Mouse (Mus musculus) testis, adult 2 months (tissue): Measurements from ENCODE around the gene Cip2a. TPM values are rescaled to one million over a fixed set of nuclear protein-coding genes. Genes with fewer than 3 reads are reported as not detected.

Experiments
- H3K27ac ChIP-seq: fragments of 200-500 bp; 2 replicates; pipeline ENCODE4 v1.5.1; 2012; ENCODE audit warnings: low read depth, low read length; ENCODE audit not compliant: control insufficient read depth, insufficient read depth
- H3K27me3 ChIP-seq: fragments of 200-500 bp; 2 replicates; pipeline ENCODE4 v1.6.1; 2012; ENCODE audit warnings: mild to moderate bottlenecking, low read length, moderate library complexity; ENCODE audit not compliant: control insufficient read depth, insufficient read depth
- H3K36me3 ChIP-seq: fragments of 200-500 bp; 2 replicates; pipeline ENCODE4 v1.6.1; 2012; ENCODE audit warnings: mild to moderate bottlenecking, low read length; ENCODE audit not compliant: control insufficient read depth, insufficient read depth
- H3K4me1 ChIP-seq: fragments of 200-500 bp; 2 replicates; pipeline ENCODE4 v1.6.1; 2012; ENCODE audit warnings: low read length; ENCODE audit not compliant: control insufficient read depth, insufficient read depth
- H3K4me3 ChIP-seq: fragments of 200-500 bp; 2 replicates; pipeline ENCODE4 v1.5.1; 2012; ENCODE audit warnings: low read depth, mild to moderate bottlenecking, low read length, moderate library complexity, mixed read lengths; ENCODE audit not compliant: control insufficient read depth
- CTCF ChIP-seq: fragments of 200-500 bp; IDR thresholded peaks from 2 replicates; pipeline ENCODE4 v1.5.1; 2012; ENCODE audit warnings: low read depth, mild to moderate bottlenecking, inconsistent platforms, low read length, moderate library complexity; ENCODE audit not compliant: control insufficient read depth, insufficient read depth, insufficient replicate concordance
- POLR2A ChIP-seq: fragments of 200-500 bp; IDR thresholded peaks from 2 replicates; pipeline ENCODE4 v1.6.1; 2012; ENCODE audit warnings: low read depth, mild to moderate bottlenecking, inconsistent platforms, low read length, moderate library complexity; ENCODE audit not compliant: control insufficient read depth
- polyA plus RNA-seq: library from polyadenylated mRNA; depleted of rRNA; stranded (reverse); fragments of >200 nt; gene quantifications from 2 replicates; pipeline ENCODE4 v1.2.3, GENCODE M21; 2012

Cip2a gene
- polyA plus RNA-seq, 1 experiment, result 11.7 TPM

GRCm38 (mm10) chr16:48993231-48993558, 790 bp upstream of the Cip2a start:
- peak overlapping the region; percentile 67 for H3K27ac ChIP-seq
- no peaks in the 10 kb centered on the region for H3K36me3 ChIP-seq
- no peaks in the 10 kb centered on the region for H3K4me1 ChIP-seq
- TF ChIP-seq POLR2A, result no peak
- TF ChIP-seq CTCF, result no peak
- H3K4me3 ChIP-seq, result peak overlapping the region; percentile 95
- H3K27me3 ChIP-seq, result no peaks in the 10 kb centered on the region

GRCm38 (mm10) chr16:48994343-48994693, 333 bp downstream of the Cip2a start:
- Histone ChIP-seq H3K4me1 (no peaks in the 10 kb centered on the region), H3K27ac (peak overlapping the region; percentile 58; the same call in 1 of the 2 replicates), H3K27me3 (no peaks in the 10 kb centered on the region), H3K36me3 (no peaks in the 10 kb centered on the region), H3K4me3 (peak overlapping the region; percentile 95)
- TF ChIP-seq CTCF (no peak), POLR2A (no peak)

- Histone ChIP-seq H3K27me3 (no peaks in the 10 kb centered on the region), H3K27ac (no peak overlapping the region), H3K4me3 (no peak overlapping the region), H3K36me3 (peaks cover 2% of the 10 kb centered on the region), H3K4me1 (no peaks in the 10 kb centered on the region)
- no peak for TF ChIP-seq POLR2A
- no peak for TF ChIP-seq CTCF
Observed at GRCm38 (mm10) chr16:49004151-49004550, 10.2 kb downstream of the Cip2a start.

- no peaks in the 10 kb centered on the region; the same call in 1 of the 2 replicates for H3K36me3 ChIP-seq
- no peaks in the 10 kb centered on the region for H3K27me3 ChIP-seq
- H3K27ac ChIP-seq, result no peak overlapping the region
- no peak overlapping the region for H3K4me3 ChIP-seq
- TF ChIP-seq CTCF, result no peak
- TF ChIP-seq POLR2A, result no peak
- H3K4me1 ChIP-seq, result no peaks in the 10 kb centered on the region
Observed at GRCm38 (mm10) chr16:49016620-49017332, 22.8 kb downstream of the Cip2a start.

GRCm38 (mm10) chr16:49035852-49036251, 41.9 kb downstream of the Cip2a start:
- H3K27ac ChIP-seq, result no peak overlapping the region
- H3K4me3 ChIP-seq, result no peak overlapping the region
- no peaks in the 10 kb centered on the region for H3K27me3 ChIP-seq
- TF ChIP-seq CTCF, result no peak
- no peak for TF ChIP-seq POLR2A
- H3K36me3 ChIP-seq, result no peaks in the 10 kb centered on the region
- no peaks in the 10 kb centered on the region for H3K4me1 ChIP-seq

GRCm38 (mm10) chr16:49037771-49038170, 43.8 kb downstream of the Cip2a start:
- no peak overlapping the region for H3K27ac ChIP-seq
- no peak for TF ChIP-seq CTCF
- H3K36me3 ChIP-seq, result no peaks in the 10 kb centered on the region
- H3K4me3 ChIP-seq, result no peak overlapping the region
- no peaks in the 10 kb centered on the region for H3K27me3 ChIP-seq
- H3K4me1 ChIP-seq, result no peaks in the 10 kb centered on the region

- TF ChIP-seq CTCF (no peak), POLR2A (no peak)
- no peak overlapping the region for H3K27ac ChIP-seq
- H3K4me3 ChIP-seq, result no peak overlapping the region
Observed at GRCm38 (mm10) chr16:49040554-49041221, 46.7 kb downstream of the Cip2a start.

More at GRCm38 (mm10) chr16:49040554-49041221, 46.7 kb downstream of the Cip2a start:
- H3K36me3 ChIP-seq, result no peaks in the 10 kb centered on the region
- no peaks in the 10 kb centered on the region for H3K27me3 ChIP-seq
- H3K4me1 ChIP-seq, result no peaks in the 10 kb centered on the region
